Mouse (Mus musculus): ENCODE data around the gene Mzt1. TPM values are rescaled to one million over a fixed set of nuclear protein-coding genes. Genes with fewer than 3 reads are reported as not detected.
A peak's percentile ranks its signal among the peaks of the same experiment; 100 is the strongest.
"Not testable (repeated sequence)": the region's sequence is repeated elsewhere in the genome, so short reads cannot be mapped to it uniquely, and the experiment has no call there.

The Mzt1 gene
- polyA plus RNA-seq, 1 experiment from 2014 or later: 128 TPM

DNA sequence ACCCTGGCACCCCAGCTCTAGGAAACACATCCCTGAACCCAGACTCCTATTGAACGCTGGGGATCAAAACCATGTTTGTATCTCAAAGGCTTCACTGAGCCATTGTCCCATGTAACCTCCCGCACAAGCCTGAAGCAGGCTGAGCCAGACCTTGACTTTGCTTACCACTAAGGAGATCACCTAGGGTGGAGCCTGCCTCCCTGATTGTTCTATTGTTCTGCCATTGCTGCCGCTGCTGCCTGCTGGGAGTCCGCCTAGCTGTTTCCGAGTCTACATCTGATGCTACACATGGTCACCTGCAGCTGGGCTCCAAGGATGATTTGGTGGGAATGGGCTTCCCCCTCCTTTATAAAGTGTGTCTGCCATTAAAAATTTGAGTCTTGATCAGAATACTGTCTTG is 6.6 kb downstream of the Mzt1 start:
- peaks cover 18% of the 10 kb centered on the region for H3K4me1 ChIP-seq
- H3K4me3 ChIP-seq; H3K4me2 ChIP-seq (replicated peaks); H3K9ac ChIP-seq (replicated peaks); ATAC-seq (replicated peaks); H3K9me3 ChIP-seq; H3K27me3 ChIP-seq; H3K27ac ChIP-seq (replicated peaks): not testable (repeated sequence)
- WGBS: 59% methylated on average over 5 of the region's 5 CpGs
- H3K36me3 ChIP-seq: peaks cover 16% of the 10 kb centered on the region

DNA sequence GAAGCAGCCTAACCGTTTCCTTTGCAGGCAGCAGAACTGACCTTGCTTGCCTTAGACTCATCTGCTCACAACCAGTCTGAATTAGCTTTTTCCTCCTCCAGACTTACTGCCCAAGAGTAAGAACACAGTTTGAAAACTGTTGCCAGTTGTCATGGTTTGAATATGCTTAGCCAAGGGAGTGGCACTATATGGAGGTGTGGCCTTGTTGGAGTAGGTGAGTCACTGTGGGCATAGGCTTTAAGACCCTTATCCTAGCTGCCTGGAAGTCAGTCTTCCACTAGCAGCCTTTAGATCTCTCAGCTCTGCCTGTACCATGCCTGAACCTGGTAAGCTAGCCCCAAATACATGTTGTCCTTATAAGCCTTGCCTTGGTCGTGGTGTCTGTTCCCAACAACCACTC is 8.2 kb downstream of the Mzt1 start:
- Histone ChIP-seq H3K27me3 (no peaks in the 10 kb centered on the region), H3K36me3 (peaks cover 25% of the 10 kb centered on the region), H3K27ac (replicated peaks) (no peak overlapping the region), H3K4me3 (no peak overlapping the region), H3K9ac (replicated peaks) (no peak overlapping the region), H3K4me1 (0 out of 2 replicates have a peak, but pooled peaks cover 8% of the 10 kb centered on the region), H3K4me2 (replicated peaks) (no peak overlapping the region), H3K9me3 (no peaks in the 10 kb centered on the region)
- ATAC-seq (replicated peaks): no peak
- 88% methylated on average over 2 of the region's 2 CpGs for WGBS

DNA sequence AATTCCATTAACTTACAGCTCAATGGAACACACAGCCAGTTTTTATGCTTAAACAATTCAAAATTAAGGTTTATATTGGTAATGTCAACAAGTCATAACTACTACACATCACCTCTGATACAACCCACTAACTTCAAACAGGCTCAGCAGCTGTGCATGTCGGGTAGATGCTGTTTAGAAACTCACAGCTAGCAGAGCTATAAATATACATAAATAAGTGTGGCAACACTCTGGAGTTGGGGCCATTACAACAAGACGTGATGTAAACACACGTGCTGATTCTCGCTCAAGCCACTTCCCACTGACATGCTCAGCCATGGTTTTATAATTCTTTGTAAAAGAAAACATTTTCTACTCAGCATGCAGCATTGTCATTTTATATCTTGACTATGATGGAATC is 9.9 kb downstream of the Mzt1 start:
- Histone ChIP-seq H3K27me3 (no peaks in the 10 kb centered on the region), H3K27ac (replicated peaks) (no peak overlapping the region), H3K9ac (replicated peaks) (no peak overlapping the region), H3K4me2 (replicated peaks) (no peak overlapping the region), H3K4me1 (no peaks in the 10 kb centered on the region), H3K36me3 (peaks cover 25% of the 10 kb centered on the region), H3K9me3 (no peaks in the 10 kb centered on the region), H3K4me3 (no peak overlapping the region)
- no peak for ATAC-seq (replicated peaks)
- 79% methylated on average over 4 of the region's 4 CpGs for WGBS

DNA sequence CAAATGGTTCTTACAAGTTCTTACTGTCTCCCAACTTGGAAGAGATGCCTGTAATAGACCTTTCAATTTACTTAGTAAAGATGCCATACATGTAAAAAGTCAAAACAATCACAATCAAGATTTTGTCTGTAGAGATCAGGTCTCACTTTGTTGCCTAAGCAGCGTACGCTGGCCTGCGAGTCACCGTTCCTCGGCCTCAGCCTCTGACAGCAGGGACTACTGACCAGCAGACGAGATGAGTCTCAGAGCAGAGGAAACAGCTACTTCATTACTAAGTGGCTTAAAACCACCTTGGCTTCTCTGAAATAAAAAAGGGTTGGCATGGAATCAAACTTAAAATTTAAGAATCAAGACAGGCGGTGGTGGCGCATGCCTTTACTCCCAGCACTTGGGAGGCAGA is 11.1 kb downstream of the Mzt1 start:
- peaks cover 22% of the 10 kb centered on the region for H3K36me3 ChIP-seq
- ATAC-seq (replicated peaks); H3K4me2 ChIP-seq (replicated peaks); H3K27ac ChIP-seq (replicated peaks); H3K9me3 ChIP-seq; H3K27me3 ChIP-seq; H3K4me3 ChIP-seq; H3K9ac ChIP-seq (replicated peaks); H3K4me1 ChIP-seq: not testable (repeated sequence)
- WGBS: 90% methylated on average over 8 of the region's 8 CpGs

DNA sequence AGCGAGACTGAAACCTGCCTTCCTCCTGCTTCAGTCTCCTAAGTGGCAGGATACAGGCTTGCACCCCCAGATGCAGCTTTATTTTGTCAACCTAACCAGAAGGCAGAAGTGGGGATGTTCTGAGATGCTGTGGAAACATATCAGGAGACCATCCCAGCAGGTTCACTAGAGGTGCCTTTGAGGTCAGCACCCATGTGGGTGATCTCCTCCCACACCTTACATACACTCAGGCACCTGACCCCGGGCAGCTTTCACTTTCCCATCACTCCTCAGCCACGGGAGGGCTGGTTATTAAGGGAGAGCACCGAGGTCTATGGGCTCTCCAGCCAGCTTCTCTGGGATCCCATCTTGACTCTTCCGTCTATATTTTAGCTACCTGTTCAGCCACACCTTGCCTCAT is 13.3 kb downstream of the Mzt1 start:
- no peak for ATAC-seq (replicated peaks)
- no peak overlapping the region for H3K9ac ChIP-seq (replicated peaks)
- H3K27me3 ChIP-seq: no peaks in the 10 kb centered on the region
- no peaks in the 10 kb centered on the region for H3K4me1 ChIP-seq
- 82% methylated on average over 5 of the region's 5 CpGs for WGBS
- H3K27ac ChIP-seq (replicated peaks): no peak overlapping the region
- no peak overlapping the region for H3K4me3 ChIP-seq
- no peak overlapping the region for H3K4me2 ChIP-seq (replicated peaks)
- H3K36me3 ChIP-seq: peaks cover 14% of the 10 kb centered on the region; the same call in 1 of the 2 replicates
- no peaks in the 10 kb centered on the region for H3K9me3 ChIP-seq

DNA sequence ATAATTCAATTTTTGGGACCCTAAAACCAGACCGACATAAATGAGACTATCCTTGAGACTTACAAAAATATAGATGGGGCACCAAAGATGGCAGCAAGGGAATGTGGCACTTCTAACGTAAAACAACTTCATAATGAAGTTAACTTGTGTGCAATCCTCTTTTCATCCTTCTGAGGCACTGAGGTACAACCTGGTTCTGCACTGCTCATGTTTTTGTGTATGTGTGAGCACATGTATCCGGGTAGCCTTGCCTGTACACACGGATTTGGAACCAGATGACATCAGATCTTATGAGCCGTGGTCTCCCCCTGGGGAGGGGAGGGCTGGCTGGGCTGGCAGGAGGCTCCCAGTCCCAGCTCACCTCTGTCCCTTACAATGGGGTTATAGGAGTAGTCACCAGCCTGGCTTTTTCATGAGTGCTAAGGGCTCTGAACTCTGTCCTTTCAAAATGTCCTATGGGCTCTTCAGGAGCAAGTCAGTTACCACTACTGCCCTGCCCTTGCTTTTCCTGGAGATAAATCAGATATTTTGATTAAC is 14.5 kb downstream of the Mzt1 start:
- no peaks in the 10 kb centered on the region for H3K27me3 ChIP-seq
- H3K4me1 ChIP-seq: no peaks in the 10 kb centered on the region
- no peak overlapping the region for H3K9ac ChIP-seq (replicated peaks)
- no peak overlapping the region for H3K4me2 ChIP-seq (replicated peaks)
- peaks cover 14% of the 10 kb centered on the region; the same call in 1 of the 2 replicates for H3K36me3 ChIP-seq
- H3K27ac ChIP-seq (replicated peaks): no peak overlapping the region
- H3K4me3 ChIP-seq: no peak overlapping the region
- no peaks in the 10 kb centered on the region for H3K9me3 ChIP-seq
- no peak; the same call in 1 of the 2 replicates for ATAC-seq (replicated peaks)
- WGBS: 89% methylated on average over 5 of the region's 5 CpGs

DNA sequence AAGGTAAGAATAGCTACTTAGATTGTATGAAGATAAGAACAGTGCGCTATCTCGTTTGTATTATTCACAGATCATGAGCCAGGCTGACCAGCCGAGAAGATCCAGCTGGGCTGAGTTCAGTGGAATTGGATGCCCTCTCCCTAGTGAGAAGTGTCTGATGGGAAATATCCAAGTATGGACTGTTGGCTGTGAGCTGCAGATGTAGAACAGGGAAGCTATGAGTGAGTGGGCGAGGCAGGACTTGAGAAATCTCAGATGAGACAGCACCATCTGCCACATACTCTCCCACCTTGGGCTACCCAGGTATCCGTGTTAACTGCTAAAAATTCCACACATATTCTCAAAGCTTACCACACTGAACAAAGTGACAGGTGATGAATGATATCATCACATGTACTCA is 15.9 kb downstream of the Mzt1 start:
- no peak overlapping the region for H3K9ac ChIP-seq (replicated peaks)
- H3K36me3 ChIP-seq: peaks cover 9% of the 10 kb centered on the region; the same call in 1 of the 2 replicates
- H3K4me3 ChIP-seq: no peak overlapping the region
- no peak overlapping the region for H3K27ac ChIP-seq (replicated peaks)
- no peaks in the 10 kb centered on the region for H3K4me1 ChIP-seq
- H3K4me2 ChIP-seq (replicated peaks): no peak overlapping the region
- 80% methylated on average over 5 of the region's 5 CpGs for WGBS
- no peaks in the 10 kb centered on the region for H3K27me3 ChIP-seq
- H3K9me3 ChIP-seq: no peaks in the 10 kb centered on the region
- no peak for ATAC-seq (replicated peaks)

DNA sequence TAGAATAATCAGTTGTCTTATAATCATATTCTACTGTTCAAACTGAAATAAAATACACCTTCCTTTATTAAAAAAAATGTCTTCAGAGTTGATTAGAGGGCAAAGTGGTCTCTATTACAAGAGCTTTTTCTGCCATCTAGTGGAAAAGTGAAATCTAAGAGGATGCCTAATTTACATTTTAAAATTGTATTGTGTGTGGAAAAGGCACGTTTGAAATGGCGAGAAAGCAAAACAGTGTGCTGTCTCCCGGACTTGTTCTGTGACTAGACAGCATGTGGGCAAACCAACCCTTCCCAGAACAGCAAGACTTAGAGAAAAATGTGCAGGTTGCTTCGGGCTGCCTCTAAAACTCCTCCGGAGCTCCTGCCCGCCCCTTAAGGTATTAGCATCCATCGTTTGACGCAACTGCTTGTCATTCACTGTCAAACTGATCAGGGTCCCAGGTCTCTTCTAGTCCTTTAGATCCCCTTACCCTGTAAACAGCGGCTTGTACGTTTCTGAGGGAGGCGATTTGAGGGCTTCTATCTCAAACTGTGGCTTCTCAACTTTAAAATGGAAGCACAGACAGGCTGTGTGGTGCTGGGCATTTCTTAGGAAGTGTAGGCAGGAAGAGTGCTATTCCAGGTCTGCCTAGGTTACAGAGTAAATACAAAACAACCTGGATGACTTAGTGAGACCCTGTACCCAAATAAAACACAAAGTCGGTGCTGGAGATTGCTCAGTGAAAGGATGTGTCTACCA is 23.4 kb downstream of the Mzt1 start:
- H3K36me3 ChIP-seq: no peaks in the 10 kb centered on the region
- 42% methylated on average over 12 of the region's 12 CpGs for WGBS
- peak overlapping the region; percentile 41 for H3K9ac ChIP-seq (replicated peaks)
- H3K4me2 ChIP-seq (replicated peaks): peak overlapping the region; percentile 44
- no peaks in the 10 kb centered on the region; the same call in 1 of the 2 replicates for H3K4me1 ChIP-seq
- peak; percentile 76 for ATAC-seq (replicated peaks)
- no peaks in the 10 kb centered on the region for H3K9me3 ChIP-seq
- H3K27me3 ChIP-seq: no peaks in the 10 kb centered on the region
- H3K27ac ChIP-seq (replicated peaks): no peak overlapping the region
- H3K4me3 ChIP-seq: peak overlapping the region; percentile 33

DNA sequence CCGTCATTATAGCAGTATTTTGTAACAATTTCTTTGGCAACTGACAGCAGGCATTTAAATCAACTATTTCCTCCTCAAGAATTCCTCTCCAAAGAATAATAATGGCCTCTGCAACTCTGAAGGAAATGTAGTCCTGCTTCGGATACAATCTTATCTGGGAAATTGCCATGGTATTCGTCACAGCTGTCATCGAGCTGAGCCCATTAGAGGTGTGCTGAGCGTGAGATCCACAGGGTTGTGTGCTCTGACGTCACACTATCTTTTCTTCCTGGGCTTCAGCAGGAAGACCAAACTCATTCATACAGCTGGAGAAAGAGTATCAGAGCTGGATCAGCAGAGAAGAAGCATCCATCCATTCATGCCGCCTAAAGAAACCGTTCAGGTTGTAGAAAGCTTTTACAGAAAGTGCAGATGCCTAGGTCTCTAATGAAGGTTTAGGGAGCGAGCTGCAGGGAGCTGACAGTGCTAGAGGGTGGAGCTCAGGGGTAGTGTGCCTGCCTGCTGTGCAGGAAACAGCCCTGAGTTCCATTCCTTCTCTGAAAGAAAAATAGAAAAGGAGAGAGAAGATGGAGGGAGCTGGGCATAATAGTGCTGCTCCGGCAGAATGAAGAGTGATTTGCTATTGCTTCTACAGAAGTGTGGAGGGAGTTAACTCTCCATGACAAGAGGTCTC is 26.7 kb downstream of the Mzt1 start:
- no peaks in the 10 kb centered on the region; the same call in 1 of the 2 replicates for H3K4me1 ChIP-seq
- no peaks in the 10 kb centered on the region for H3K27me3 ChIP-seq
- H3K9ac ChIP-seq (replicated peaks): no peak overlapping the region
- no peak overlapping the region for H3K27ac ChIP-seq (replicated peaks)
- no peak for ATAC-seq (replicated peaks)
- H3K9me3 ChIP-seq: no peaks in the 10 kb centered on the region
- no peak overlapping the region for H3K4me3 ChIP-seq
- no peak overlapping the region for H3K4me2 ChIP-seq (replicated peaks)
- 58% methylated on average over 10 of the region's 10 CpGs for WGBS
- H3K36me3 ChIP-seq: no peaks in the 10 kb centered on the region

DNA sequence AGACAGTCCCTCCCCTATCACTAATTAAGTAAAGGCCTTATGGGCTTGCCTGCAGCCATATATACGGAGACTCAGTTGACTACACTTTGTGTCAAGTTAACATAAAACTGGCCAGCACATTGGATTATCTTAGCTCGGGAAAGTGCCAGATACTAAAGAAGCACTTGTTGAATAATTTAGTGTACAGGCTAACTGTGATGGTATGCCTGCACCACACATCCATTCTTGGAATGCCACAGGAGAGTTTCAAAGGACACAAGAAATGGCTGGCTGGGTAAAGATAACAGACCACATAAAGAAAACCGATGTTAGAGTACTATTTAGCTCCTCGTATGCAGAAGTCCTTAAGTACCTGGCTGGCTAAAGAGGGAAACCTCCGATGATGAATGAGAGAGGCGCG is 27.2 kb downstream of the Mzt1 start:
- Histone ChIP-seq H3K4me2 (replicated peaks) (no peak overlapping the region), H3K9me3 (no peaks in the 10 kb centered on the region), H3K36me3 (no peaks in the 10 kb centered on the region), H3K4me3 (no peak overlapping the region), H3K4me1 (no peaks in the 10 kb centered on the region; the same call in 1 of the 2 replicates), H3K27ac (replicated peaks) (no peak overlapping the region), H3K9ac (replicated peaks) (no peak overlapping the region), H3K27me3 (no peaks in the 10 kb centered on the region)
- 72% methylated on average over 7 of the region's 7 CpGs for WGBS
- no peak for ATAC-seq (replicated peaks)

DNA sequence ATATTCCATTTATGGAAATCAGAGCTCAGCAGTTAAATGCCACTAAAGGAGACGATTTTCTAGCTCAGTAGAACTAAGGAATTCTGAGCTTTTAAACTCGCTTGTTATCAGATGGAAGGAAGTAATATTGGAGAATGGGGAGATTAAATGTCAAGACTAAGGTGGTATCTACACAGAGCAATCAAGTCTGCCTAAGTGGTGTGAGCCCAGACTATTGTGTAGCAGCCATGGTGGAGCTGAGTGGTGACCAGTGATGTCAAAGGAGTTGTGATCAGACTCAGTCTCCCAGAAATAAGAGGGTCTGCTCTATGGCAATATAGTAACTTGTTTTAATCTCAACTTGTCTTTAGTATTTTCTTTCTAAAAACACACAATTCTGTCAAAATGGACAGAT is 35.0 kb downstream of the Mzt1 start:
- no peak overlapping the region for H3K4me2 ChIP-seq (replicated peaks)
- H3K4me1 ChIP-seq: no peaks in the 10 kb centered on the region
- H3K27me3 ChIP-seq: no peaks in the 10 kb centered on the region
- no peaks in the 10 kb centered on the region for H3K36me3 ChIP-seq
- ATAC-seq (replicated peaks): no peak
- no peak overlapping the region for H3K4me3 ChIP-seq
- no peak overlapping the region for H3K9ac ChIP-seq (replicated peaks)
- no peak overlapping the region for H3K27ac ChIP-seq (replicated peaks)
- WGBS: 66% methylated on average over 2 of the region's 2 CpGs
- H3K9me3 ChIP-seq: no peaks in the 10 kb centered on the region

DNA sequence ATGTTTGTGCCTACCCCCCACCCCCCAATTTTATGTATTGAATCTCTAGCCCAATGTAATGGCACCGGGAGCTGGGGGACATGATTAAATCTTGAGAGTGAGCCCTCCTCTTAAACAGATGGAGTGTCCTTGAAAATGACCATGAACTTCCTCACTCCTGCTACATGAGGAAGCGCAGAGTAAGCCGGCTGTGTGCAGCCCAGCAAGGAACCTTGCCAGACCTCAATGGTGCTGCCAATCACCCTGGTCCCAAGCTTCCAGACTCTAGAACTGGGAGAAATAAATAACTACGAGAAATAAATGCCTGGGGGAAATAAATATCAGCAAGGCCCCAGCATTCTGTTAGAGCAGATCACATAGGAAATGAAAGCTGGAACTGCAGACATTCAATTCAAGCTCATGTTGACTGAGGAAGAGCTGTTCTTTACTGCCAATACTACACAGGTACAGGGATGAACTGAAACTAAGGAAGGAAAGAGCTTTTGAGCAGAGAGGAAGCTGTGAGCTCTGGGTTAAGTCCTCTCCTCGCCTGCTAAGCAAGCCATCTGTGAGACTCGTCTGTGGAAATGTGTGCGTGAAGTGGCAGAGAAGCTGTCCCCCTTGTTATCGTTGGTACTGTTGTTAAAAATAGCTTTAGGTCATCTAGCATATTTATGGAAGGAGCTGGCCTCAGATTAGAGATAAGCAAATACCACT is 35.6 kb downstream of the Mzt1 start:
- H3K27ac ChIP-seq (replicated peaks): no peak overlapping the region
- no peaks in the 10 kb centered on the region for H3K27me3 ChIP-seq
- 66% methylated on average over 8 of the region's 8 CpGs for WGBS
- H3K36me3 ChIP-seq: no peaks in the 10 kb centered on the region
- no peak overlapping the region for H3K9ac ChIP-seq (replicated peaks)
- no peaks in the 10 kb centered on the region for H3K9me3 ChIP-seq
- no peak overlapping the region for H3K4me3 ChIP-seq
- H3K4me2 ChIP-seq (replicated peaks): no peak overlapping the region
- ATAC-seq (replicated peaks): no peak
- H3K4me1 ChIP-seq: no peaks in the 10 kb centered on the region
